Mouse (Mus musculus): ENCODE results near the gene Pgap1.
A peak's percentile ranks its signal among the peaks of the same experiment; 100 is the strongest.

Gene Pgap1

GRCm38 (mm10) chr1:54557301-54558229 is at the start of gene Pgap1:
Gene Pgap1 (minus strand): TSS chr1:54557684.
- peak; percentile 93 for DNase-seq

GRCm38 (mm10) chr1:54606936-54607335 is 49.5 kb upstream of the Pgap1 start:
- no peak for DNase-seq

DNA sequence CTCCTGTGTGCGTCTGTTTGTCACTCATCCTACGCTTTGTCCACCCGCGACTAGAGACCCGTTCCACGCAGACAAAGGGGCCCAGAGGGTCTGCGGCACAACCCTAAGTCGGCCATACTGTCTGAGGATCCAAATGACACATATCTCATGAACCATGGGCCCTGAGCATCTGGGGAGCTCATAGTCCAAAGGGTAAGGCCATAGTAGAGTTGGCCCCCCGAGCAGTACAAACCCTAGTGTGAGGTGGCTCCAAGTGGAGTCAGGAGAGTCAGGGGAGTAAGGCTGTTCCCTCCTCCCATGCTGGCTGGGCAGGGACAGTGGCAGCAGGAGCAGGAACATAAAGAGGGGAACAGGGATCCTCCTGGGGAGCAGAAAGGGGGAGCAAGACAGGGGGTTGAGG is 44.2 kb upstream of the Pgap1 start:
- no peak for DNase-seq

DNA sequence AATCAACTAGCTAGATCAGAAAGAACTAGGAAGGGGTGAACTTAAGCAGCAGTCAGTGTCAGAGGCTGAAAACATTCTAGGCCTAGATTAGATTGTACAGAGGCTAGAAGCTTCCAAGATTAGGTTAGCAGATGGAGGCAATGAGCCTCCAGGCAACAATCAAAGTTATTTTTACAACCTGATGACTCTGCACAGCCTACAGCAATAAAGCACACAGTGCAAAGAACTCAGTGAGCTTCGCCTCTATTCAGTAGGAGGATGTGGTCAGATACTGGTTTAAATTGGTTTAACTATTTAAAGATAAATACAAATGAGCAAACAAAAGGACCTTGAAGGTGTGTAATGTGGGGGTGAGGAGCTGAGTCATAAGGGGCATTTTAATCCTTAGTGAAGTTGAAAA is 42.8 kb upstream of the Pgap1 start:
- no peak for DNase-seq

GRCm38 (mm10) chr1:54597594-54598217 is 40.2 kb upstream of the Pgap1 start:
- DNase-seq = no peak

DNA sequence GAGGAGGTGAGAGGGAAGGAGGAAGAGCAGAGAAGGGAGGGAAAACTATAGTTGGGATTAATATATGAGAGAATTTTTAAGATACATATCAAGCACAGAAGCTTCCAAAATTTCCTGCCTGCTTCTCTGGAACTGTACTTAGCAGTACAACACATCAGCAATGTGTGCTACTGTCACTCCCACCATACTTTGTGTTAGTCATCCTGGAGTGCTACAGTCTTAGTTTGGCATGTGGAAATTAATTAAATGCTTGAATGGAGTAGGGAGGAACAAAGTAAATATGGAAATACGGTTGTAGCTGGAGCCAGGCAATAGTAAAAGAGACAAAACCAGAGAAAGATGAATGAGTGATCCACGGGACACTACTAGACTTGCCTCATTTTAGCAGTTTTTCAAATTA is 38.7 kb upstream of the Pgap1 start:
- DNase-seq = no peak

- no peak for DNase-seq
Observed at GRCm38 (mm10) chr1:54587076-54587475, 29.6 kb upstream of the Pgap1 start.

DNA sequence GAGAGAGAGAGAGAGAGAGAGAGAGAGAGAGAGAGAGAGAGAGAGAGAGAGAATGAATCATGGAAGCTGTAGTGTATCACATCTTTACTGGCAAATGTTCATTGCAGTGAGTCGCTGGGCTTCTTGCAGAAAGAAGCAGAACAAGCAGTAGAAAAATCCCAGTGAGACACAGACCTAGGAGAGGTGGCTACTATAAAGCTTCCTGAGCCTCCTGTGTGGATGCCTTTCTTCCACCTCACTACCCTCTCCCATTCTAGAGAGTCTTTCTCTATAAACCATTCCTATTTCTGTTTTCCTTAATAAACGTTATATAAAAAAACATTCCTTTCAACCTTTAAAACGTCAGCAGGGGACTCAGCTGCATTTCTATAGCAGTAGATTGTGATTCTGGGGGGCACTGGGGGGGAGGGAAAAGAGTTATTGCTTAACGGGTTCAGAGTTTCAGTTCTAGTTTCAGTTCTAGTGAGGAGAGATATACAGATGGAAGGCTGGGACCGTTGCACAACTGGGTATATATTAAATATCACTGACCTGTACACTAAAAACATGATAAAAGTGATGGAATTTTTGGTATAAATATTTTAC is 28.6 kb upstream of the Pgap1 start:
- DNase-seq = no peak

GRCm38 (mm10) chr1:54585278-54585846 is 27.9 kb upstream of the Pgap1 start:
- no peak for DNase-seq

DNA sequence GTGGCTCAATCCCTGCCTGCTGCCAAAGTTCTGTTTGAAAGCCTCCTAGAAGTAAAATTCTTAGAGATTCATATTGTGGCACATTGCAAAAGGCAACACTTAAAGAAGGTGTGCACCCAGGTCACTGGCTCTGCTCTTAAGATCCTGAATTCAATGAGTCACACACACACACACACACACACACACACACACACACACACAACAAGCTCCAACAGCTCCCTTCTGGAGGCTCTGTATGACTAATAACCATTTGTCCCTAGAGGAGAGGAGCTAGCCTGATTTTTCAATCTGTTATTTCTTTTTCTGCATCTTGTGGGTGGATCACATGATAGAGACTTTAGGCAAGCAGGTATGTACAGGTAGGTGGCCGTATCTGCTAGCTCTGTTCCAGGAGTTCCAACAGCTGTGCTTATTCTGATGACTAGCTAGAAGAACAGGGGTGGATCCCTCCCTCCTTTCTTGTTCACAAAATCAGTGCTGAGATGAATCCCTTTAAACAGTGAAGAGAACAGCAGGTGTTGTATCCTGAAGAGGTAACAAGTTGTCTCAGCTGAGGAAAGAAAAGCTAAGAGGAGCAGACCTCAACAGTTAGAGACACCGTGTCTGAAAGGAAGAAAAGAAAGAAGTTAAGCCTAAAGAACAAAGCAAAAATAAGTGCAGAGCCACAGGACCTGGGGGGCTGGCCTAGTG is 27.2 kb upstream of the Pgap1 start:
- DNase-seq = peak; percentile 22

DNA sequence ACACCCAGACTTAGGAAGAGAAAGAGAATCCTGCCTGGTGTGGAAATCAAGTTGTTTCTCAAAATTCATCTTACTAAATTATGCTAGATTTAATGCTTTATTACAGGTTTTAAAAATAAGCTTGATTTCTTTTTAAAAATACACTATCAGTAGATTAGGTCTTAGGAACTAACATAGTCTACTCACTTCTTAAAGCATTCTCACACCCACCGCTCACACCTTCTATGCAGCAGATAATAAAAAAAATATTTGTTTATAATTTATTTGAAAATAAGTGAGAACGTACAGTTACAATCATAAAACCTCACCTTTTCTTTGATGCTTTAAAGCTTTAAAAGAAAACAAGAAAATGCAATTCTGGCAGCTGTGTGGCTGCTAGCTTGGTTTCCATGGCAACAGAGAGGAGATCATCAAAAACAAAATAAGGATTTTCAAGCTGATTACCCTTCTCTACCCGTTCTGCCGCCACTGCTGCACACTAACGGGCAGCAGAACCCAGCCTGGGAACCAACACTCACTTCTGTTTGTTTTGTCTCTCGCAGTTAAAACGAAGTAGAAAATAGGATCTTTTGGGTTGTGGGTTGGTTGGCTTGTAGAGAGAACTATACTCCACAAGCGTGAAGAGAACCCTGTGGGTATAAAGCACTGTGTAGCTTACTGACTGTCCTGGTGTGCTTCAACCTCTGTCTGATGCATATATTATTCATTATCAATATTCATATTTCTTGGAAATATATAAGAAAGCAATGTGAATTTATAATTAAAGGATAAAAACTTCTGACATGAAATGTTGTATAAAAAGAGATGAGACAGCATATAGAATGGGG is 21.1 kb upstream of the Pgap1 start:
- DNase-seq = peak; percentile 28

DNA sequence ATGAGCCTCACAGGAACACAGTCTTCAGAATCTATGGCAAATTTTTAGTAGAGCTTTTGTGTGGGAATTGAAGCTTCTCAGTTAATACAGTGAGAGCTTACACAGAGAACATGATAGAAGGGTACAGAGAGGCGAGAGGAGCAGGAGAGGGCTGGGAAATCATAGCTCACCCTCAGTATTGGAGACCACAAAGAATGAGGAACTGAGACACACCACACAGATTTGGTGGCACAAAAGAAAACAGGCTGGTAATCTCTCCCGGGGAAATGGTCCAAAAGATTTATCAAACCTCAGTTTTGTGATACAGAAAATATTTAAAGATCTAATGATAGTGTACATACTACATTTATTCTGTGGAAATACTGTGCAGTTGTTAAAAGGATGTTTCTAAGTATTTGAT is 11.6 kb upstream of the Pgap1 start:
- DNase-seq = no peak

DNA sequence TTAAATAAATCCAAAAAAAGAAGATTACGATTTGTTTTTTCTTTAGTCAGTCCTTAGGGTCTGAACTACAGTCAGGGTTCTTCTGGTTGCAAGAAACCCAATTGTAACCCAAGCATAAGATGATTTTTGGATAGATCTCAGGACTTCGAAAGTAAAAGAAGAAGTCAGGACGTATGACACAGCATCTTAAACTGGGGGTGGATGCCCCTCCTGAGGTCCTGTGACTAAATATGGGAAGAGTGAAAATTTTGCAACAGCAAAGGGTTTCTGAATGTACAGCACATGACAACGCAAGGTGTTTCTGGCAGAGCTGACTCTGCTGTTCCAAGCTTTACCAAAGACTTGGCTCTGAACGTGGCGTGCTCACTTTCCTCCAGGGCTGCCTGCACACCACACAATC is 6.4 kb upstream of the Pgap1 start:
- DNase-seq = no peak

DNA sequence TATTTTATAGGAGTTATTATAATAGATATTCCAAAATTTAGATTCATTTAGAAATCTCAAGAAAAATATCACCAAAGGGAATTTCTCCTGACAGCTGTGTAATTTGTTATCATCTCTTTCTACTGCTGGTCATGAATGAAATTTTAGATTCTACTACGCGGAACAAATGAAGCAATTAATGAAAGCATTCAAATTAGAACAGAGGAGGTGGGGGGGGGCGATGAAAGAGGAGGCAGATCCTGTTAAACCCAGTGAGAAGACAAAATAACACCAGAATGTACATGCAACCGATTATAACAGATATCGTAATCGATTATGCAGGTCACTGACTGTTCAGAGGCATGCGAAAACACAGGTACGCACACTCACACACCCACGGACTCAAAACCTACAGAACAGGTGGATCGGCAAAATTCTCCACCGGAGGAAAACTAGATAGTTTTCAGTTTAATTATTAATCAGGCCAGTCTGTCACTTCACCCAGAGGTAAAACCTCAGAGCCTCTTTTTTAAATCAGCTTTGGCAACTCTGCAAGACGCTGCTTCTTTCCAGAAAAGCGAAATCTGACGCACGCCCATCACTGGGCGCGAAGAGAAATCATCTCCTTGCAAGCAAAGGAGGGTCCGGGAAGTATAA is 780 bp downstream of the Pgap1 start:
- no peak for DNase-seq

- no peak for DNase-seq
Observed at GRCm38 (mm10) chr1:54555364-54556140, 1.9 kb downstream of the Pgap1 start.

- DNase-seq = no peak
Observed at GRCm38 (mm10) chr1:54552621-54553020, 4.9 kb downstream of the Pgap1 start.

- DNase-seq = no peak
Observed at GRCm38 (mm10) chr1:54545200-54545599, 12.3 kb downstream of the Pgap1 start.

DNA sequence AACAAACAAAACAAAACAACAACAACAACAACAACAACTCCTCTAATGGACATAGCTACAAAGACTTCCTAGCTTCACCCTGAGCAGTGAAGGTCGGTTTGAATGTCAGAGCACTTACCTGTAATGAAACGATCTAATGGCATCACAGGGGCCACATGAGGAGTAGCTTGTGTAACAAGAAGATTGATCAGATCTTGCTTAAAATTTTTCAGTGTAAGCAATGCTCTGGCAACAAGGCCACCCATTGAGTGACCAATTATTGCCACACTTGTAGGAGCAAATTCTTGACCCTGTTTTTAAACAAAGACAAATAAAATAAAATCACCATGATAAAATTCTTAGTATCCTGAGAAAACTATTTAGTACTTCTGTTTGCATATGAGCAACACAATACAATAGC is 14.6 kb downstream of the Pgap1 start:
- DNase-seq = no peak

DNA sequence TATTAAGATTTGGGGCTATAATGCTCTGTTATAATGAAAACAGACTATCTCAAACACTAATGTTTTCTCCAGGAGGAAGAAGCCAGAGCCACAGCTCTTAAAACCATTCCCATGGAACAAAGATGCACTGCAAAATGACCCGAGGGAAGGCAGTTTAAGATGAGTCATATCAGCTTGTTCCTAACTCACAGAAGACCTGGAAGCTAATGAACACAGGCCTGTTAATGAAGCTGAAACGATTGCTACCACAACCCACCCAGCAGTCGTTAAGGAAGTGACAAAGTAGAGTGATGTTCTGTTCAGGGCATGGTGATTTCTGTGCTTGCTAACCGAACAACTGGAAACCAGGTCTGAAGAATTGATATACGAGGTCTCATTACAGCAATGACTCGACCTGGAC is 26.3 kb downstream of the Pgap1 start:
- DNase-seq = no peak

GRCm38 (mm10) chr1:54523717-54524116 is 33.8 kb downstream of the Pgap1 start:
- DNase-seq = no peak

- no peak for DNase-seq
Observed at GRCm38 (mm10) chr1:54520062-54520577, 37.4 kb downstream of the Pgap1 start.
